Mouse (Mus musculus): ENCODE results near the gene Helz.

The Helz gene

DNA sequence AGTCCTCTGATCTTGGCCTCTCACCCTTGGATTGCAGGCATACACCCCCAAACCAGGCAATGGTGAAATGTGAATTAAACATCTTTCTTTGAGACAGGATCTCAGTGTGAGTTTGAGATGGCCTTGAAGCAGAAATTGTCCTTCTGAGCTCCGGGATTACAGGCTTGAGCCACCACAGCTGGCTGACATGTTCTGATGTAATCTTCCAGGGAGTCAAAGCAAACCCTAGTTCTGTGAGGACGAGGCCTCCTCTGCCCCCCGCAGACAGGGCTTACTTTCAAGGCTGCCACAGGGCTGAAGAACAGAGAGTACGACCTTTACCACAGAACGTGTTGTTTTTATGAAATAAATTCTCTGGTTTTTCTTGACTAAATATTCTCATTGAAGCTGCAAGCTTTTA lies 126.3 kb downstream of the Helz start:
- DNase-seq (ENCODE audit: low spot score in 2 of 2), result no peak

GRCm38 (mm10) chr11:107674601-107675000 lies 126.9 kb downstream of the Helz start:
- no peak for DNase-seq (ENCODE audit: low spot score in 2 of 2)

DNA sequence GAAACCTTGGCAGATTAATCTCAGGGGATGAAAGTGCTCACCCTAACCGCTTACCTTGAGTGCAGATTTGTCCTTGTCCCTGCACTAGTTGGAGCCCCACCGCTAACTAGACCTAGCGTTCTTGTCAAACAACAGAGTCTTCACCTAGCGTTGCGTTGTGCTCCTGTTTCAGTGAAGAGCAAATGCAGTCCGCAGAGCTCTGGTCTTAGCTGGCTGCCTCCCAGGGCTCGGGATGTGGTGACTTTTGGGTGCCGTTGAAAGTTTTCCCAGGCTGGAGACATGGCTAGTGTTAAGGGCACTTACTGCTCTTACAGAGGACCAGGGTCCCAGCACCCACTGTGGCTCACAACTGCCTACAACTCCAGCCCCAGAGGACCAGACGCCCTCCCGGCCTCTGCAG lies 127.5 kb downstream of the Helz start:
- DNase-seq (ENCODE audit: low spot score in 2 of 2), result no peak

GRCm38 (mm10) chr11:107676207-107676940 lies 128.6 kb downstream of the Helz start:
- no peak for DNase-seq (ENCODE audit: low spot score in 2 of 2)

DNA sequence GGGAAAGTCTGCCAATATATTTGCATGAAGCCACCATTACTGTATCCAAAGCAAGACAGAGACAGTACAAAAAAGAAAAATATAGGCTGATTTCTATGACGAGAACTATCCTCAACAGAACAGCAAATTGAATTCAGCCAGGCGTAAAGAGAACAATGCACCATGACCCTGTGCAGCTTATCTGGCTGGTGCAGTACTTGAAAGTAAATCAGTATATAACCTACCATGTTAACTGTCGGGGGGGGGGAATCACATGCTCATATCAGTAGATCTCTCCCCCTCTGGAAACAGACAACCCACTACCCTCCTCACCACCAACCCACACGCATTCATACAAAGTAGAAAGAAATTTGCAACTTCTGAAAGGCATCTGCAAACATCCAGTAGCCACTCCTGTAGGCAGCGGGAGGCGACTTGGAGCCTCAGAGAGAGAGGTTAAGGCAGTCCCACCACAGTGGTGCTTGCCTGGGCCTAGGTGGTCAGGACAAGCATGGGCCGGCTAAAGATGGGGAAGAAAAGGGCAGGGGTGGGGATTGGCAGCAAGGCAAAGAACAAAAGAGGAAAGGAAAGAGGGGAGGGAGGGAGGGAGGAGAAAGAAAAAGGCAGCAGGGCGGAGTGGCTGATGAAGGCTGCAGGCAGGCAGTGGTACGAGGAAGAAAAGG lies 135.1 kb downstream of the Helz start:
- no peak for DNase-seq (ENCODE audit: low spot score in 2 of 2)

DNA sequence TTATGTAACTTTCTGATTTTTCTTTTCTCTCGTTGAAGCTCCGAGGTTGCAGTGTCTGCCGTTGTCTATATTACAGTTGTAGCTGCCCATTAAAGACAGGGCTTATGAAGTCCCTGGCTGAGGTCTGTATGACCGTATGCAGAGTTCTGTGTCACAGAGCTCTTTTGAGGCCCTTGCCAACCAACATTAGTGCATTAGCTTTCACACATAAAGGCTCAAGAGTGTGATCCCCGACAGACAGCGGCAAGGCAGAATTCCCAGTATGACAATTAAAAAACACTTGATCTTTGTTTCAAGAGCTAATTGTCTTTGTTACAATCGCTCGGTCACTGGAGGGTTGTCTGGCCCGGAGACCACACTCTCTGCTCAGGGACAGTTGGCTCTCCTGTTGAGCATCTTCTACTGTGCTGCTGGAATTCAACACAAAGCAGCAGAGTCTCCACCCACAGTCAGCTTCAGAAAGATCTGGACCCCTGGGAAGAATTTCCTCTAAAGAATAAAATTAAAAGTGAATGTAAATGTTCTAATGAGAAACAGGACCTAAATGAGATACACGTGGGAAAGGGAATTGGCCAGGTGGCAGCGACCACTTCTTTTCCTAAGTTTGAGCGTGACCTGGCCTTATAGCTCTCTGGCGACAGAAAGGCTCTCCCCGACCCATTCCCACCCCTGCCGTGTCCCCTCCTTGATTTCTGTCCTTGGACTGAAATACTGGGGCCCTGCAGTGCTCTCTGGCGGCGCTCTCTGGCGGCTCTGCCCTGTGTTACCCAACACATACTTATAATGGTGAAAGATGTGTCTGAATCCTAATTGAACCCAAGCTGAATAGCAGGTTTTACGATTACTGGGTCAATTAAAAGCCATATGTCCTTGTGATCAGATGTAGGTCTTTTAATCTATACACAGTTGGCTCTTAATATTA lies 136.1 kb downstream of the Helz start:
- DNase-seq (ENCODE audit: low spot score in 2 of 2), result no peak

GRCm38 (mm10) chr11:107686290-107686689 lies 138.6 kb downstream of the Helz start:
- no peak for DNase-seq (ENCODE audit: low spot score in 2 of 2)

DNA sequence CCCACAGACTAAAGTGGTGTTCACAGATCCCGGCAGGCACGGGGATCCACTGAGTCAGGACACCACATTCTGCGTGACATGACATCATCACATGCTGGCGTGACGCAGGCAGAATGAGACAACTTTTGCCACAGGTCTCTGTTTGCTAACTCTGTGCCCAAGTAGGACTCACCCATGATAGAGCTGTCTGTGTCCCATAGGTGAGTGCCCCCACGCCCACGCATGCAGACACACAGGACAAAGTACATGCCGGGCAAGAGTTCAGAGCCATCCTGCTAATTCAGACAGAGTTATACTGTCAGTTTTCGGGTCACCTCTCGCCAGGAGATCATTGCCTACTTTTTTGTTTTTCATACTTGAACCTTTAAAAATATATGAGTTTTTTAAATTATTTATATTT lies 140.8 kb downstream of the Helz start:
- DNase-seq (ENCODE audit: low spot score in 2 of 2), result no peak

DNA sequence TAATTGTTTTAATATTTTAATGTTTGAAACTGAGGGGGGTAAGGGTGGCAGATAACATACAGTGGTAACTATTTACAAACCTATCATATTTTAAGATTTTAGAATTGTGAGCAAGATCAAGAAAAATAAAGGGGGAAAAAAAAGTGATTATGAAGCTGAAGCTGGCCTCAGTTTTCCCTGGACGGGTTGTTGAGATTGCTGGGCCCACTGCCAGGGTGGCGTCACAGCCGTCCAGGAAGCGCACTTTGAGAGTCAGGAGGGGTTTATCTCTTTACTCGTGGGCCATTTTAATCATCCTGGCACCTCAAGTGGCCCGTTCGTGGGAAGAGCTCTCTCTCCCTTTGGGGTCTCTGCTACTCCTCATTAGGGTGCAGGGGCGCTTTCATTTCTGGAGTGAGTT lies 143.8 kb downstream of the Helz start:
- no peak for DNase-seq (ENCODE audit: low spot score in 2 of 2)

GRCm38 (mm10) chr11:107693338-107693737 lies 145.6 kb downstream of the Helz start:
- DNase-seq (ENCODE audit: low spot score in 2 of 2), result no peak

DNA sequence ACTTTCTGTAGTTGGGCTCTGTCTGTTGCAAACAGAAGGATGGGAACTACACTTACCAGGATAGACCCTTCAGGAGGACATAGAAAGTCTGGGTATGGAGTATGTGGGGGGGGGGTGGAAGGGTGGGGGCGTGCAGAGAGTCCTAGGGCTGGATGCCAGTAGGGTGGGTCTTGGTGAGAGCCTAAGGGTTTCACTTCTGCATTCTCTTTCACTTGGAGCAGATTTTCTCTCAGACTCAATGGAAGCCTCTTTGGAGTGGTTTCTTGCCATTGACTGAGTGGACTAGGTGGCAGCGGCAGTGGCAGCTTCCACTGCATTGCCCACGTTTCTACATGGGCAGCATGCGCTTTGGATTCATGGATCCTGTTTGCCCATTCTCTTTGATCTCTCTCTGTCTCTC lies 152.2 kb downstream of the Helz start:
- DNase-seq (ENCODE audit: low spot score in 2 of 2), result no peak

DNA sequence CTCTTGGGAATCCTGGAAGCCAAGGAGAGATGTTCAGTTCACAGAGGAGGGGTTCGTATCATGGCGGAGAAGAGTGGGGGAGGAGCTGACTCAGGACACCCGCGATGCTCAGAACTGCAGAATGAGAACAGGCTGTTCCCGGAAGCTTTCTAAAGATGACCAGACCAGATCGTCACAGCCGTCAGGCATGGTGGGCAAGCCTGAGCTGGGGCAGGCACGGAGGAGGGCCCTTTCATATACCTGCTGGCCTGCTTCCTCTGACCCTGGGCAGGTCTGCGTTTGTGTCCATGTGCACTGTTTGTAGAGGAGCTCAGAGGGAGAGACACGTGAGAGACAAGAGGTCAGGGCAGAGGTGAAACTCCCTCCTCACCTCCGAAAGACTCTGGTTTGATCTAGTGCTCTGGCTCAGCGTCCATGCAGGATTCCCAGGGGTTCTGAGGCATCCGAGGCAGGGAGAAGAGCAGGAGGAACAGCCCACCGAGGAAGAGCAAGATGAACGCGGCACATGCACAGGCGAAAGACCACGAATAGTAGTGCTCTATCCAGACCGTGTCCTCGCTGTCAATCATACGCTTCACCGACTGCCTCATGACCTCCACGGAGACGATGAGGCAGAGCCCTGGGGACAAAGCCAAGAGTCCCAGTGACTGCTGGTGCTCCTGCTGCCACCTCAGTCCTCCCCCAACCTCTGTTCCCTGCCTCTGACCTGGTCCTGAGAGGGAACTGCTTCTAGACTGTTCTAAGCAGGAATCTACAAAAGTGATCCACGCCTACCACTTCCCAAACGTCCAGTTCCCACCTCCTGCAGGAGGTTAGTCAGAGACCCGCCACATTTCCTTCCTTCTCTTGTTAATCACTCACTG lies 155.8 kb downstream of the Helz start:
- DNase-seq (ENCODE audit: low spot score in 2 of 2), result no peak

GRCm38 (mm10) chr11:107705060-107705459 lies 157.3 kb downstream of the Helz start:
- no peak for DNase-seq (ENCODE audit: low spot score in 2 of 2)

- no peak for DNase-seq (ENCODE audit: low spot score in 2 of 2)
These were observed 157.8 kb downstream of the Helz start for GRCm38 (mm10) chr11:107705476-107706074.

- no peak for DNase-seq (ENCODE audit: low spot score in 2 of 2)
These were observed 160.3 kb downstream of the Helz start for GRCm38 (mm10) chr11:107707897-107708610.

GRCm38 (mm10) chr11:107710379-107710778 lies 162.6 kb downstream of the Helz start:
- DNase-seq (ENCODE audit: low spot score in 2 of 2), result no peak

- no peak for DNase-seq (ENCODE audit: low spot score in 2 of 2)
These were observed 166.6 kb downstream of the Helz start for GRCm38 (mm10) chr11:107714368-107714767.

DNA sequence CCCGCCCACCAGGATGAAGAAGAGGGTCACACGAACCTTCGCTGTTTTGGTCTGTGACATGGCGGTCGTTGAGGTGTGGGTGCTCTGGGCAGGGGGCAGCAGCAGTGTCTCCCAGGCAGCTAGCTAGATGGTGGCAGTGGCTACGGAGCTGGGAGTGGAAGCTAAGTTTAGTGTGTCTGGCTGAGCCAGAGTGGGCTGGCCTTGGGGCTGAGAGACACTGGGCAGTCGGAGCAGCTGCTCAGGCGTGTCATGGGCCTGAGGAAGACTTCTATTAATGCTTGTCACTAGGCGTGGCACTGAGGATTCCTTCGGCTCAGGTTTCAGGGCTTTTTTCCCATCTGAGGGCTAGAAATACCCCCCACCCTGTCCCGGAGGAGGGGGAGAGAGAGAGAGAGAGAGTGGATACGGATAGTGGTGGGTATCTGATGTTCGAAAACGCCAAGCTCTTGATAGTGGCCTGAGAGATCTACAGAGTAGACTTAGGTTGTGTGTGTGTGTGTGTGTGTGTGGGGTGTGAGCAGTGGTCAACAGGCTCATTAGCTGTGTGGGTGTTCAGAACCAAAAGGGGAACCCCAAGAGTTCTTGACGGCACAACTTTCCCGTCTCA lies 168.7 kb downstream of the Helz start, which contains the start of gene Cacng1:
TSS of gene Cacng1 (minus strand) at position 191 of the 607 bp plus-strand sequence.
- no peak for DNase-seq (ENCODE audit: low spot score in 2 of 2)

GRCm38 (mm10) chr11:107720264-107721021 lies 172.7 kb downstream of the Helz start:
- DNase-seq (ENCODE audit: low spot score in 2 of 2), result no peak

Data from frontal cortex, postnatal 10 days (tissue).